Comparison of ENCODE assay signal across 12 mouse cellular contexts in genomic region chr1:187439170-187439914, GRCm38 (mm10).
DNase-seq lines count a peak whose midpoint lies in the region; ATAC-seq and TF ChIP-seq lines count a peak whose summit lies in the region.
"Had no signal": no experiment of that assay in that cellular context is flagged by ENCODE, and none has a peak within 500 bp of the region (broad histone marks: within the 10 kb centered on the region; RNA-seq: fewer than 3 reads in every experiment).

No protein-coding gene starts in this region.

- no peak for TF ChIP-seq CTCF in left cerebral cortex, adult 2 months (IDR thresholded peaks at IDR 0.05)
- TF ChIP-seq CTCF in kidney, postnatal 0 days (IDR thresholded peaks at IDR 0.05; ENCODE audit: low read depth): no peak

- WGBS in hindbrain, embryonic 10.5 days: 68% methylated on average over 20 of the region's 20 CpGs
- 35% methylated on average over 20 of the region's 20 CpGs for WGBS in kidney, postnatal 0 days

- ATAC-seq in kidney, postnatal 0 days (replicated peaks; ENCODE audit: low FRiP score, low read depth): peak; percentile 85
- ATAC-seq in megakaryocyte, adult 5-6 weeks (ENCODE audit: poor library complexity, severe bottlenecking): no peak
- ATAC-seq: CD4-positive, CD25-positive, alpha-beta regulatory T cell, adult 4 months; liver, embryonic 12.5 days had no signal

- no peaks in the 10 kb centered on the region for H3K9me3 ChIP-seq in hindbrain, embryonic 10.5 days
- H3K9me3 ChIP-seq in kidney, postnatal 0 days (replicated peaks; ENCODE audit: low read length): no peaks in the 10 kb centered on the region
- H3K9me3 ChIP-seq: embryonic facial prominence, embryonic 15.5 days; liver, embryonic 12.5 days had no signal

- no peak overlapping the region for H3K27ac ChIP-seq in left cerebral cortex, adult 2 months
- H3K27ac ChIP-seq in hindbrain, embryonic 10.5 days: no peak overlapping the region
- no peak overlapping the region for H3K27ac ChIP-seq in kidney, postnatal 0 days
- H3K27ac ChIP-seq: embryonic facial prominence, embryonic 15.5 days; gastrocnemius, adult 2 months; liver, embryonic 12.5 days had no signal

- no peak overlapping the region for H3K4me3 ChIP-seq in left cerebral cortex, adult 2 months
- no peak overlapping the region for H3K4me3 ChIP-seq in hindbrain, embryonic 10.5 days
- no peak overlapping the region for H3K4me3 ChIP-seq in kidney, postnatal 0 days (replicated peaks; ENCODE audit: low read depth, low read length)
- H3K4me3 ChIP-seq: embryonic facial prominence, embryonic 15.5 days; gastrocnemius, adult 2 months; liver, embryonic 12.5 days had no signal

- H3K4me2 ChIP-seq in kidney, postnatal 0 days (ENCODE audit: low read length): peak overlapping the region; percentile 21; the same call in 1 of the 2 replicates
- H3K4me2 ChIP-seq: embryonic facial prominence, embryonic 15.5 days; liver, embryonic 12.5 days had no signal

- no peaks in the 10 kb centered on the region for H3K36me3 ChIP-seq in hindbrain, embryonic 10.5 days
- no peaks in the 10 kb centered on the region for H3K36me3 ChIP-seq in kidney, postnatal 0 days (ENCODE audit: insufficient read depth, low read length)
- H3K36me3 ChIP-seq: embryonic facial prominence, embryonic 15.5 days; liver, embryonic 12.5 days had no signal

- peaks cover 6% of the 10 kb centered on the region; the same call in 1 of the 2 replicates for H3K4me1 ChIP-seq in hindbrain, embryonic 10.5 days (replicated peaks)
- H3K4me1 ChIP-seq in kidney, postnatal 0 days (replicated peaks; ENCODE audit: insufficient read depth, low read length): no peaks in the 10 kb centered on the region
- H3K4me1 ChIP-seq: embryonic facial prominence, embryonic 15.5 days; liver, embryonic 12.5 days had no signal

- peak; percentile 77 for DNase-seq in left cerebral cortex, postnatal 4 days
- DNase-seq in left cerebral cortex, adult 2 months (ENCODE audit: extremely low spot score in 1 of 2, low spot score in 2 of 2): no peak
- DNase-seq in hindbrain, embryonic 10.5 days (ENCODE audit: low spot score): peak; percentile 44
- peak; percentile 78 for DNase-seq in kidney, postnatal 0 days (ENCODE audit: low spot score)
- DNase-seq in retina, postnatal 1 day: peak; percentile 93
- DNase-seq in c-Kit-positive CD71-positive TER-119-positive erythroid progenitor cells, embryonic 14.5 days (ENCODE audit: low spot score): no peak
- DNase-seq in thymus, postnatal 14 days: no peak
- DNase-seq: gastrocnemius, adult 2 months had no signal

- peaks cover 3% of the 10 kb centered on the region; the same call in 1 of the 2 replicates for H3K27me3 ChIP-seq in hindbrain, embryonic 10.5 days (ENCODE audit: insufficient read depth, poor library complexity, severe bottlenecking)
- H3K27me3 ChIP-seq in kidney, postnatal 0 days (ENCODE audit: insufficient read depth, low read length): no peaks in the 10 kb centered on the region
- H3K27me3 ChIP-seq: embryonic facial prominence, embryonic 15.5 days; liver, embryonic 12.5 days had no signal

- no peak overlapping the region for H3K9ac ChIP-seq in kidney, postnatal 0 days (ENCODE audit: low read depth, low read length)
- H3K9ac ChIP-seq: embryonic facial prominence, embryonic 15.5 days; liver, embryonic 12.5 days had no signal

- intact Hi-C loops in left cerebral cortex, postnatal 4 days (cut with DNase I): no loop called here
- intact Hi-C loops in left cerebral cortex, adult 2 months (cut with DNase I): no loop called here

Comparison
In these comparisons a context has a peak if more than half of its experiments do, and no peak if none do; other contexts are left out.
1. DNase-seq: peak in left cerebral cortex, postnatal 4 days (single experiment), hindbrain, embryonic 10.5 days (single experiment), kidney, postnatal 0 days (single experiment) and retina, postnatal 1 day (single experiment); none in left cerebral cortex, adult 2 months (0 of 2), c-Kit-positive CD71-positive TER-119-positive erythroid progenitor cells, embryonic 14.5 days (single experiment) and thymus, postnatal 14 days (single experiment).